Mouse (Mus musculus): ENCODE results near the gene Zxdc.

Zxdc gene

DNA sequence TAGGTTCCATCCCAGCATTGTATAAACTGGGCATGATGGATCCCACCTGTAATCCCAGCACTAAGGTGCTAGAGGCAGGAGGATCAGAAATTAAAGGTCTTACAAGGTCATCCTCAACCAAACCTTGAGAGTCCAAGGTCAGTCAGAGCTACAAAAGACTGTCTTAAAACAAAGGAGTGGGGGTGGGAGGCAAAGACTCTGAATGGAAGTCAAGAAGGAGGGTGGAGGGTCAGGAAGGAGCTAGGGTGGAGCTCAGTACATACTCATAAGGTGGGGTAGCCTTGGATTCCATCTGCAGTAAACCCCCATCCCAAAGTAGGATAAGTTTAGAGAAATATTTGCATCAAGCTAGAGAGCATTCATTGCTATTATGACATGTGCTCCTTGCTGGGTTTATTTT lies 83.3 kb downstream of the Zxdc start:
- no peak for DNase-seq (ENCODE audit: low read depth, low spot score)
